Mouse (Mus musculus) neural tube, embryonic 14.5 days (tissue): ENCODE data around the gene Fam53b. TPM values are rescaled to one million over a fixed set of nuclear protein-coding genes. Genes with fewer than 3 reads are reported as not detected.
"Not testable (repeated sequence)": the region's sequence is repeated elsewhere in the genome, so short reads cannot be mapped to it uniquely, and the experiment has no call there.

Experiments used
- ATAC-seq: fragments of 200-750 bp; cut with Nextera tagmentation; 2 replicates; pipeline ENCODE4 v1.8.0; 2017; ENCODE audit warnings: low read depth, mild to moderate bottlenecking, moderate TSS enrichment, moderate library complexity
- H3K27ac ChIP-seq: fragments of 300-500 bp; sonication (generic); 2 replicates; pipeline ENCODE4 v1.5.1; 2014; ENCODE audit warnings: low read depth, mild to moderate bottlenecking, control low read depth, low read length, moderate library complexity, mixed read lengths
- H3K27me3 ChIP-seq: fragments of 300-500 bp; sonication (generic); 2 replicates; pipeline ENCODE4 v1.6.1; 2014; ENCODE audit warnings: low read length; ENCODE audit not compliant: control insufficient read depth, insufficient read depth
- H3K36me3 ChIP-seq: fragments of 300-500 bp; sonication (generic); 2 replicates; pipeline ENCODE4 v1.6.1; 2014; ENCODE audit warnings: low read length, mixed read lengths; ENCODE audit not compliant: control insufficient read depth, insufficient read depth
- H3K4me1 ChIP-seq: fragments of 300-500 bp; sonication (generic); 2 replicates; pipeline ENCODE4 v1.6.1; 2014; ENCODE audit warnings: low read length; ENCODE audit not compliant: control insufficient read depth, insufficient read depth
- H3K4me2 ChIP-seq: fragments of 300-500 bp; sonication (generic); 2 replicates; pipeline ENCODE4 v1.6.1; 2014; ENCODE audit warnings: mild to moderate bottlenecking, low read depth, low read length, control low read depth
- H3K4me3 ChIP-seq: fragments of 300-500 bp; sonication (generic); 2 replicates; pipeline ENCODE4 v1.5.1; 2014; ENCODE audit warnings: low read depth, low read length, control low read depth, mixed read lengths
- H3K9ac ChIP-seq: fragments of 300-500 bp; sonication (generic); replicated peaks from 2 replicates; pipeline ENCODE4 v1.6.1; 2014; ENCODE audit warnings: low read depth, mild to moderate bottlenecking, control low read depth, low read length, mixed read lengths
- H3K9me3 ChIP-seq: fragments of 300-500 bp; sonication (generic); 2 replicates; pipeline ENCODE4 v1.6.1; 2016; ENCODE audit warnings: low read length; ENCODE audit not compliant: control insufficient read depth
- WGBS: fragments of 180-500 bp; shearing (Covaris S2); extraction: QIAGEN DNeasy Blood & Tissue Kit; methylation state at CpG from one replicate; pipeline ENCODE4 v1.1.7; 2014; 5-methylcytosine and 5-hydroxymethylcytosine counted together
- polyA plus RNA-seq: library from polyadenylated mRNA; unstranded; fragments of >200 nt; fragmentation: Nextera tagmentation; extraction: Ambion mirVana; gene quantifications from 2 replicates; pipeline ENCODE4 v1.2.1, GENCODE M21; 2014

The Fam53b gene
- polyA plus RNA-seq, 1 experiment from 2014 or later = 11.8 TPM

DNA sequence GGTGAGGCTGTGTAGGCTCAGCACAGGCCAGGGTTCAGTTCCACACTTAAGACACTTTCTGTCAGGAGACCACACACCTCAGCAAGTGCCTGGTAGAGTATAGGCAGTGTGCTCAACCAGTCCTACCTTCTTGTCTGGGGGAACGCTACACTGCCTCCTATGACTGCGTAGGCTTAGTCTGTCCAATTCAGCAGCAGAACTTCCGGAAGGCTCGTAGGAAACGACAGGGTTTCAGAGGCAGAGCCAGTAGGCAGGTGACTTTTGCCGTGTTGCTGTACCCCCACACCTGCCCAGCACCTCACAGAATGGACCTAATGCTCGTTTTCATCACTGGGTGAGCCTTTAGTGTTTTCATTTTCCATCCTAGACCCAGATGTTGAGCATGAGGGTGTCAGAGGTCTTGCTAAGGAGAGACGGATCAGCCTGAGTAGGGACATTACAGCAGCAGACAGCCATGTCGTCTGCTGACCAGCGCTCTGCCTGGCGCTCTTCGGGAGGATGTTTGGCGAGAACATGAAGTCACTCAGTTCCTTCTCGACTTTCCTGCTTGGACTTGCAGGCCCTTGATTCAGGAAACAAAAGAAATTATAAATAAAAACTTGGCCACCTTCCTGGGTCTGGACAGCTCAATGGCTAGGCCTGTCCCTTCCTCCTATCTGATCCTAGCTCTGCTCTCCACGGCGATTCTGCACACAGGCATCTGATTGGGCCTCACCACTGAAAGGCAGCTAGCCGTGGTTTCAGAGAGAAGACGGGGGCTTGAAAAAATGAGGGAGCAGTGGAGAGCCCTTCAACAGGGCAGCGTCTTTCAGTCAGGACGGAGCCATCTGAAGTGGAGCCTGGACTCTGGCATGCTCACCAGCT lies 143.5 kb downstream of the Fam53b start:
- Histone ChIP-seq H3K9me3 (no peaks in the 10 kb centered on the region), H3K4me1 (no peaks in the 10 kb centered on the region), H3K4me3 (no peak overlapping the region), H3K27me3 (no peaks in the 10 kb centered on the region), H3K27ac (no peak overlapping the region), H3K9ac (no peak overlapping the region), H3K4me2 (no peak overlapping the region), H3K36me3 (no peaks in the 10 kb centered on the region)
- 86% methylated on average over 20 of the region's 20 CpGs for WGBS
- no peak for ATAC-seq

DNA sequence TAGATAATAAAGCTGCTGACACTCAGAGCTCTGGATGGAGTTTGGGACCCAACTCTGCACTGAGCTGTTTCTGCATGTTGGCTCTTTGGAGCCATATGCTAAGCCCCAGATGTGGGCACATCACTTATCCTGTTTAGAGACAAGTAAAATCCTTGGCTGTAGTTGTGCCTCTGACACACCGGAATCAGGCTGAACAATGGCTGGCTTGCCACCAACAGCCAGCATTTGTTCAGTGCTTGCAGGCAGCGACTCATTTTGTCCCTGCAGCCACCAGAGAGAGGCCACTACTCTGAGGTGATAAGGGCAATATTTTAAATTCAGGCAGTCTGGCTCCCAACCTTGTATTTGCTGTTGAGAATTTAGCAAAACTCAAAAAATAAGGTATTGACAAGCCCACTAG lies 145.1 kb downstream of the Fam53b start:
- H3K9me3 ChIP-seq = no peaks in the 10 kb centered on the region
- no peaks in the 10 kb centered on the region for H3K27me3 ChIP-seq
- H3K27ac ChIP-seq = no peak overlapping the region
- no peak overlapping the region for H3K4me2 ChIP-seq
- H3K36me3 ChIP-seq = no peaks in the 10 kb centered on the region
- WGBS = 58% methylated on average over 2 of the region's 2 CpGs
- no peaks in the 10 kb centered on the region for H3K4me1 ChIP-seq
- no peak overlapping the region for H3K9ac ChIP-seq
- no peak for ATAC-seq
- H3K4me3 ChIP-seq = no peak overlapping the region

DNA sequence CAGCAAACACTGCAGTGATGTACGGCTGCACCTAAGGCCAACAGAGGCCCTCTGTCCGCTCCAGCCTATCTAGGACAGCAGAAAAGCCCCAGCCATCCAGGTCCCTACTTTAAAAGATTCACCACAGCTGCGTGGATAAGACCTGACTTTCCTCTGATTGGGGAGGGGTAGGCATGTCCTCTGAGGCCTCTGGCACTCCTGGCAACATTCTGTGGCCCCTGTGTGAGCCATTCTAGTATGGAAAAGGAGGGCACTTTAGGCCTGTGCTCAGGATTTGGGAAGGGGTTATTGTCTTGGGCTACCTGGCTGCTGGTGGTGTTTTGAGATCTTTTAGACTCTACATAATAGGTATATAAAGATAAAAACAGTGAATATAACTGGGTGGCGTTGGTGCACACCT lies 147.2 kb downstream of the Fam53b start:
- no peaks in the 10 kb centered on the region for H3K27me3 ChIP-seq
- ATAC-seq = no peak
- no peaks in the 10 kb centered on the region for H3K4me1 ChIP-seq
- H3K36me3 ChIP-seq = no peaks in the 10 kb centered on the region
- no peak overlapping the region for H3K9ac ChIP-seq
- H3K4me3 ChIP-seq = no peak overlapping the region
- H3K4me2 ChIP-seq = no peak overlapping the region
- no peak overlapping the region for H3K27ac ChIP-seq
- no peaks in the 10 kb centered on the region for H3K9me3 ChIP-seq
- WGBS = 78% methylated on average over 4 of the region's 4 CpGs

DNA sequence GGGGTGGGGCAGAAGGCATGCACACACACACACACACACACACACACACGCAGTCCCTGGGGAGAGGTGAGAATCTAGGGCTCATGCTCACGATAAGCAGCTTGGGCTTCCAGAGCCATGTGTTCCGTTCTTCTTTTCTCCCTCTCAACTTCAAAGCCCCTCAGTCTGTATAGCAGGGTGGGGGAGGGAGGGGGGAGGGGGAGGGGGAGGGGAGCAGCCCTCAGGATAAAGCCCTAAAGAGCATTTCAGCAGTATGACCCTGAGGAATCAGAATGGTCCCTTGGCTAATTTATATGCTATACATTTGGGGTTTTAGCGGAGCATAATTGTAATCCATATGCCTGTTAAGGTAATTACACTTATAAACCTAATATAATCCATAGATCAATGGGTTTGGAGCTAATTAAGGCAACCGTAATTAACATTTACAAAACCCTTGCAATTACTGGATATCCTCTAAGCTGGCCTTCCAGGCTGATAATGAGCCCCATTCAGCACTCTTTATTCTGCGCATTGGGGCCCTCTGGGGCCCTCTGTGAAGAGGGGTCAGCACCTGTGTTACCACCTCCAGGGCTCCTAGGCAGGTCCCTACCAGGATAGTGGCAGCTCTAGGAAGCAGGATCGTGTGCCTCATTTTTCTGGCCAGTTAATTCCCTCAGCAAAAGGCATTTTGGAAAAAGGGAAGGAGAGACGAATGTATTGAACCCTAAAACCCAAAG lies 147.9 kb downstream of the Fam53b start:
- Histone ChIP-seq H3K9ac (no peak overlapping the region), H3K4me1 (no peaks in the 10 kb centered on the region), H3K36me3 (no peaks in the 10 kb centered on the region), H3K27me3 (no peaks in the 10 kb centered on the region), H3K27ac (no peak overlapping the region), H3K9me3 (no peaks in the 10 kb centered on the region), H3K4me3 (no peak overlapping the region), H3K4me2 (no peak overlapping the region)
- 30% methylated on average over 7 of the region's 8 CpGs for WGBS
- ATAC-seq = no peak

DNA sequence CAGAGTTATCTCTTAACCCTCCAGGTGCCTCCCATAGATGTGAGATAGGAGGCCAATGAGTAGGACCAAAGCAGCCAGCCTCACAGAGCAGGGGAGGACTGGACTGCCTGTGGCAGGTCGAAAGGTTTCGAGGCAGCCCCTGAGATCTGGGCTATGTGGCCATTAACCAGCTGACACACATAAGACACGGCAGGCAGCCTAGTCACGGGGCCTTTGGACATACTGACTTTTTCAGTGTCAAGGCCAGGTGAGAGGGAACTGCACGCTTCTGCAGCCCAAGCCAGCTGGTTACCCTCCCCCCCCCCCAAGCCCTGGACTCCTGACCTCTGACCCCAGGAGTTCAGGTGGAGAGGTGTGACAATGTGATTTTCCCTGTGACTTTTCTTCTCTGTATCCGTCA lies 148.9 kb downstream of the Fam53b start:
- H3K4me2 ChIP-seq = no peak overlapping the region
- ATAC-seq = no peak
- no peaks in the 10 kb centered on the region for H3K4me1 ChIP-seq
- H3K9ac ChIP-seq = no peak overlapping the region
- no peaks in the 10 kb centered on the region for H3K27me3 ChIP-seq
- no peaks in the 10 kb centered on the region for H3K9me3 ChIP-seq
- no peak overlapping the region for H3K4me3 ChIP-seq
- no peaks in the 10 kb centered on the region for H3K36me3 ChIP-seq
- H3K27ac ChIP-seq = no peak overlapping the region
- 76% methylated on average over 6 of the region's 6 CpGs for WGBS

DNA sequence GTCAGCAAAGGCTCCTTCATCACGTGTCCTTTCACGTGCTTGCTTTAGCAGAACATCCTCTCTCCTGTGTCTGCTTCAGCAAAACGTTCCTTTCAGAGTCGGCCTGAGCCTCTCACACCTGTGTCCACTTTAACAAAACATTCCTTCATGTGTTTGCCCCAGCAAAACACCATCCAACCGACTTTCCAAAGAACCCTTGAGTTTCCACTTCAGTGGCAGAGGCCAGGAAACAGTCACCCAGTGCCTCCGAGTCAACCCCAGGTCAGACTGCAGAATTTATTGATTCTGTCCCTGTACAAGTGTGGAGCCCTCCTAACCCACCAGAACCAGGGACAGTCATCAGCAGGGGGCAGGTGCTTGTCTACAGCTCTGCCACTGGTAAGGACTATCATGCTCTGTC lies 150.9 kb downstream of the Fam53b start:
- not testable (repeated sequence) for H3K4me3 ChIP-seq, H3K36me3 ChIP-seq, H3K9ac ChIP-seq, H3K27ac ChIP-seq, H3K4me1 ChIP-seq, H3K4me2 ChIP-seq, H3K9me3 ChIP-seq, H3K27me3 ChIP-seq, ATAC-seq
- WGBS = 72% methylated on average over 6 of the region's 6 CpGs

Other genes starting within 250 kb of the Fam53b start
- 80.3 and 94.6 TPM in 2 replicates for gene Oat, start 237.5 kb downstream of the Fam53b start, polyA plus RNA-seq
- 0.32 and 0.49 TPM in 2 replicates for gene Nkx1-2, start 214.2 kb downstream of the Fam53b start, polyA plus RNA-seq
- 43.4 and 55.0 TPM in 2 replicates for gene Lhpp, start 203.2 kb downstream of the Fam53b start, polyA plus RNA-seq
- gene Eef1akmt2, start 38.8 kb upstream of the Fam53b start, polyA plus RNA-seq = 83.0 and 97.5 TPM in 2 replicates
- gene Abraxas2, start 45.3 kb upstream of the Fam53b start, polyA plus RNA-seq = 42.2 and 44.1 TPM in 2 replicates
- 29.3 and 32.0 TPM in 2 replicates for gene Zranb1, start 117.3 kb upstream of the Fam53b start, polyA plus RNA-seq